Mouse (Mus musculus) midbrain, embryonic 10.5 days (tissue): ENCODE results near the gene Lyrm2. TPM values are rescaled to one million over a fixed set of nuclear protein-coding genes. Genes with fewer than 3 reads are reported as not detected.

ENCODE experiments used
- DNase-seq: peaks from one replicate; pipeline ENCODE4 v3.0.0-alpha.2; 2017; ENCODE audit warnings: low spot score
- H3K27ac ChIP-seq: fragments of 300-500 bp; sonication (generic); replicated peaks from 2 replicates; pipeline ENCODE4 v1.5.1; 2016; ENCODE audit warnings: mild to moderate bottlenecking
- H3K27me3 ChIP-seq: fragments of 300-500 bp; sonication (generic); 2 replicates; pipeline ENCODE4 v1.6.1; 2016; ENCODE audit warnings: low read depth, mild to moderate bottlenecking; ENCODE audit not compliant: poor library complexity, severe bottlenecking
- H3K36me3 ChIP-seq: fragments of 300-500 bp; sonication (generic); 2 replicates; pipeline ENCODE4 v1.6.1; 2016; ENCODE audit warnings: mild to moderate bottlenecking, moderate library complexity
- H3K4me1 ChIP-seq: fragments of 300-500 bp; sonication (generic); 2 replicates; pipeline ENCODE4 v1.6.1; 2016
- H3K4me3 ChIP-seq: fragments of 300-500 bp; sonication (generic); 2 replicates; pipeline ENCODE4 v1.5.1; 2016; ENCODE audit warnings: mild to moderate bottlenecking, moderate library complexity
- H3K9me3 ChIP-seq: fragments of 300-500 bp; sonication (generic); replicated peaks from 2 replicates; pipeline ENCODE4 v1.6.1; 2016; ENCODE audit warnings: mild to moderate bottlenecking
- WGBS: fragments of 180-500 bp; shearing (Covaris S2); methylation state at CpG from one replicate; pipeline ENCODE4 v1.1.7; 2016; 5-methylcytosine and 5-hydroxymethylcytosine counted together
- polyA plus RNA-seq: library from polyadenylated mRNA; unstranded; fragments of >200 nt; fragmentation: Nextera tagmentation; extraction: Ambion mirVana; gene quantifications from 2 replicates; pipeline ENCODE4 v1.2.1, GENCODE M21; 2016

Lyrm2 gene
- polyA plus RNA-seq = 124 and 142 TPM in 2 replicates

GRCm38 (mm10) chr4:32799966-32800576 lies at the start of gene Lyrm2:
TSS of gene Lyrm2 (plus strand) at chr4:32800253.
- 0 out of 2 replicates have a peak, but pooled peaks cover 2% of the 10 kb centered on the region for H3K9me3 ChIP-seq
- H3K4me1 ChIP-seq = peaks cover 11% of the 10 kb centered on the region
- peak within 1 kb of the TSS; percentile 98 for H3K27ac ChIP-seq
- H3K27me3 ChIP-seq = no peaks in the 10 kb centered on the region
- peak; percentile 89 for DNase-seq
- H3K36me3 ChIP-seq = peaks cover 28% of the 10 kb centered on the region
- under 1% methylated on average over 53 of the region's 53 CpGs for WGBS
- H3K4me3 ChIP-seq = peak within 1 kb of the TSS; percentile 74

GRCm38 (mm10) chr4:32750711-32751110 lies 49.3 kb upstream of the Lyrm2 start:
- Histone ChIP-seq H3K27me3 (no peaks in the 10 kb centered on the region), H3K4me3 (no peak overlapping the region), H3K9me3 (no peaks in the 10 kb centered on the region), H3K27ac (no peak overlapping the region), H3K4me1 (no peaks in the 10 kb centered on the region), H3K36me3 (peaks cover 95% of the 10 kb centered on the region)
- no peak for DNase-seq
- WGBS = 94% methylated on average over 1 of the region's 1 CpGs

- no peak overlapping the region for H3K27ac ChIP-seq
- no peaks in the 10 kb centered on the region for H3K4me1 ChIP-seq
- H3K36me3 ChIP-seq = peaks cover 96% of the 10 kb centered on the region
- no peaks in the 10 kb centered on the region for H3K9me3 ChIP-seq
- H3K4me3 ChIP-seq = no peak overlapping the region
- DNase-seq = no peak
- no peaks in the 10 kb centered on the region for H3K27me3 ChIP-seq
- WGBS = 93% methylated on average over 2 of the region's 2 CpGs
These were observed 42.6 kb upstream of the Lyrm2 start for GRCm38 (mm10) chr4:32757430-32757829.

GRCm38 (mm10) chr4:32767471-32767870 lies 32.6 kb upstream of the Lyrm2 start:
- Histone ChIP-seq H3K4me1 (no peaks in the 10 kb centered on the region), H3K27me3 (no peaks in the 10 kb centered on the region), H3K27ac (no peak overlapping the region), H3K36me3 (peaks cover 95% of the 10 kb centered on the region), H3K4me3 (no peak overlapping the region), H3K9me3 (no peaks in the 10 kb centered on the region)
- WGBS = 95% methylated on average over 7 of the region's 7 CpGs
- no peak for DNase-seq

- 98% methylated on average over 10 of the region's 10 CpGs for WGBS
- Histone ChIP-seq H3K9me3 (no peaks in the 10 kb centered on the region), H3K27ac (no peak overlapping the region), H3K27me3 (no peaks in the 10 kb centered on the region), H3K4me1 (no peaks in the 10 kb centered on the region), H3K4me3 (no peak overlapping the region), H3K36me3 (peaks cover 95% of the 10 kb centered on the region)
- no peak for DNase-seq
These were observed 32.0 kb upstream of the Lyrm2 start for GRCm38 (mm10) chr4:32768046-32768445.

GRCm38 (mm10) chr4:32770284-32770810 lies 29.7 kb upstream of the Lyrm2 start:
- Histone ChIP-seq H3K36me3 (peaks cover 97% of the 10 kb centered on the region), H3K27me3 (no peaks in the 10 kb centered on the region), H3K27ac (no peak overlapping the region), H3K9me3 (no peaks in the 10 kb centered on the region), H3K4me1 (no peaks in the 10 kb centered on the region), H3K4me3 (no peak overlapping the region)
- no peak for DNase-seq
- 93% methylated on average over 7 of the region's 7 CpGs for WGBS

- Histone ChIP-seq H3K27ac (no peak overlapping the region), H3K36me3 (peaks cover 63% of the 10 kb centered on the region), H3K27me3 (no peaks in the 10 kb centered on the region), H3K4me1 (no peaks in the 10 kb centered on the region), H3K9me3 (peaks cover 13% of the 10 kb centered on the region; the same call in 1 of the 2 replicates), H3K4me3 (no peak overlapping the region)
- WGBS = 96% methylated on average over 4 of the region's 4 CpGs
- DNase-seq = no peak
These were observed 20.1 kb upstream of the Lyrm2 start for GRCm38 (mm10) chr4:32779996-32780395.

GRCm38 (mm10) chr4:32787110-32787509 lies 12.9 kb upstream of the Lyrm2 start:
- 94% methylated on average over 1 of the region's 1 CpGs for WGBS
- no peak for DNase-seq

GRCm38 (mm10) chr4:32789020-32789419 lies 11.0 kb upstream of the Lyrm2 start:
- no peak overlapping the region for H3K27ac ChIP-seq
- 84% methylated on average over 4 of the region's 4 CpGs for WGBS
- no peak for DNase-seq
- H3K4me3 ChIP-seq = no peak overlapping the region
- H3K27me3 ChIP-seq = no peaks in the 10 kb centered on the region
- H3K9me3 ChIP-seq = peaks cover 12% of the 10 kb centered on the region; the same call in 1 of the 2 replicates
- H3K4me1 ChIP-seq = no peaks in the 10 kb centered on the region
- H3K36me3 ChIP-seq = peaks cover 7% of the 10 kb centered on the region

More at GRCm38 (mm10) chr4:32787110-32787509, 12.9 kb upstream of the Lyrm2 start:
- Histone ChIP-seq H3K4me1 (no peaks in the 10 kb centered on the region), H3K27me3 (no peaks in the 10 kb centered on the region), H3K27ac (no peak overlapping the region), H3K9me3 (peaks cover 13% of the 10 kb centered on the region; the same call in 1 of the 2 replicates), H3K36me3 (peaks cover 7% of the 10 kb centered on the region), H3K4me3 (no peak overlapping the region)

- Histone ChIP-seq H3K27ac (no peak overlapping the region), H3K4me1 (peaks cover 11% of the 10 kb centered on the region), H3K27me3 (no peaks in the 10 kb centered on the region), H3K36me3 (peaks cover 17% of the 10 kb centered on the region), H3K4me3 (peak overlapping the region; percentile 74; the same call in 1 of the 2 replicates), H3K9me3 (0 out of 2 replicates have a peak, but pooled peaks cover 2% of the 10 kb centered on the region)
- 96% methylated on average over 4 of the region's 4 CpGs for WGBS
- DNase-seq = no peak
These were observed 1.1 kb upstream of the Lyrm2 start for GRCm38 (mm10) chr4:32798976-32799375.

- peak overlapping the region; percentile 98 for H3K27ac ChIP-seq
- WGBS = 16% methylated on average over 9 of the region's 9 CpGs
- peak overlapping the region; percentile 74 for H3K4me3 ChIP-seq
- no peak for DNase-seq
- peaks cover 34% of the 10 kb centered on the region for H3K36me3 ChIP-seq
- no peaks in the 10 kb centered on the region for H3K27me3 ChIP-seq
- 0 out of 2 replicates have a peak, but pooled peaks cover 2% of the 10 kb centered on the region for H3K9me3 ChIP-seq
- H3K4me1 ChIP-seq = peaks cover 11% of the 10 kb centered on the region
These were observed 621 bp downstream of the Lyrm2 start for GRCm38 (mm10) chr4:32800577-32801170.

GRCm38 (mm10) chr4:32817478-32817877 lies 17.4 kb downstream of the Lyrm2 start:
- DNase-seq = no peak
- H3K4me1 ChIP-seq = peaks cover 4% of the 10 kb centered on the region; the same call in 1 of the 2 replicates
- no peaks in the 10 kb centered on the region for H3K9me3 ChIP-seq
- no peak overlapping the region for H3K27ac ChIP-seq
- no peaks in the 10 kb centered on the region for H3K27me3 ChIP-seq
- H3K36me3 ChIP-seq = peaks cover 91% of the 10 kb centered on the region
- WGBS = 80% methylated on average over 5 of the region's 5 CpGs
- no peak overlapping the region for H3K4me3 ChIP-seq

- H3K36me3 ChIP-seq = peaks cover 82% of the 10 kb centered on the region
- H3K27me3 ChIP-seq = no peaks in the 10 kb centered on the region
- H3K27ac ChIP-seq = no peak overlapping the region
- peaks cover 4% of the 10 kb centered on the region; the same call in 1 of the 2 replicates for H3K4me1 ChIP-seq
- no peaks in the 10 kb centered on the region for H3K9me3 ChIP-seq
- 94% methylated on average over 3 of the region's 3 CpGs for WGBS
- no peak overlapping the region for H3K4me3 ChIP-seq
- DNase-seq = no peak
These were observed 20.6 kb downstream of the Lyrm2 start for GRCm38 (mm10) chr4:32820676-32821075.
